Mouse (Mus musculus) spleen, postnatal 0 days (tissue): ENCODE data around the gene Rala. TPM values are rescaled to one million over a fixed set of nuclear protein-coding genes. Genes with fewer than 3 reads are reported as not detected.

Experiments
- polyA plus RNA-seq: library from polyadenylated mRNA; unstranded; fragments of >200 nt; fragmentation: Nextera tagmentation; extraction: Ambion mirVana; gene quantifications from 2 replicates; pipeline ENCODE4 v1.2.1, GENCODE M21; 2015

The Rala gene
- polyA plus RNA-seq: 32.8 and 39.2 TPM in 2 replicates

GRCm38 (mm10) chr13:17944078-17944917, at the start of gene Rala:
Gene Rala (minus strand): TSS chr13:17944239.

GRCm38 (mm10) chr13:17992697-17993514, 48.9 kb upstream of the Rala start, which contains the start of gene Yae1d1:
Gene Yae1d1 (minus strand): TSS chr13:17993349.

Other genes starting within 250 kb of the Rala start
- gene Mplkip, start 249.0 kb downstream of the Rala start, polyA plus RNA-seq: 37.1 and 38.5 TPM in 2 replicates
- gene Sugct, start 248.7 kb downstream of the Rala start, polyA plus RNA-seq: 4.2 and 4.4 TPM in 2 replicates
- gene Cdk13, start 139.1 kb downstream of the Rala start, polyA plus RNA-seq: 13.8 and 16.5 TPM in 2 replicates
- 26.4 and 27.3 TPM in 2 replicates for gene Yae1d1, start 49.1 kb upstream of the Rala start, polyA plus RNA-seq